Mouse (Mus musculus) ES-E14 (cell line): ENCODE measurements around the gene Sumo3. TPM values are rescaled to one million over a fixed set of nuclear protein-coding genes. Genes with fewer than 3 reads are reported as not detected.

Source experiments
- DNase-seq: peaks from one replicate; pipeline ENCODE4 v3.0.0-alpha.2; 2013; ENCODE audit warnings: low read depth, low spot score
- H3K27ac ChIP-seq: 2 replicates; pipeline ENCODE4 v1.5.1; 2012; ENCODE audit warnings: low read depth, mild to moderate bottlenecking, low read length, moderate library complexity, mixed read lengths; ENCODE audit not compliant: poor library complexity, insufficient read depth, severe bottlenecking
- H3K36me3 ChIP-seq: 2 replicates; pipeline ENCODE4 v1.6.1; 2012; ENCODE audit warnings: mild to moderate bottlenecking, low read length, moderate library complexity, mixed read lengths; ENCODE audit not compliant: control insufficient read depth, poor library complexity, insufficient read depth, severe bottlenecking
- H3K4me1 ChIP-seq, 2 experiments: fragments of 150-350 bp in 1 of 2; sonication (generic) in 1 of 2; 2 replicates each; pipeline ENCODE4 v1.6.1; 2012; ENCODE audit warnings: low read length in 2 of 2, mild to moderate bottlenecking in 1 of 2, mixed read lengths in 1 of 2; ENCODE audit not compliant: control insufficient read depth in 2 of 2, insufficient read depth in 2 of 2, poor library complexity in 1 of 2
- H3K4me3 ChIP-seq, 2 experiments: fragments of 150-350 bp in 1 of 2; sonication (generic) in 1 of 2; 2 replicates each; pipeline ENCODE4 v1.5.1; 2012; ENCODE audit warnings: low read length in 2 of 2, low read depth in 1 of 2, mild to moderate bottlenecking in 1 of 2, mixed read lengths in 1 of 2; ENCODE audit not compliant: insufficient read depth in 1 of 2, poor library complexity in 1 of 2, severe bottlenecking in 1 of 2
- H3K9ac ChIP-seq: 2 replicates; pipeline ENCODE4 v1.6.1; 2012; ENCODE audit warnings: low read depth, mild to moderate bottlenecking, low read length, mixed read lengths; ENCODE audit not compliant: poor library complexity, insufficient read depth, severe bottlenecking
- H3K9me3 ChIP-seq: fragments of 150-350 bp; sonication (generic); 2 replicates; pipeline ENCODE4 v1.6.1; 2012; ENCODE audit warnings: low read depth, mild to moderate bottlenecking, low read length; ENCODE audit not compliant: control insufficient read depth, insufficient read depth
- CHD2 ChIP-seq: IDR thresholded peaks from 2 replicates; pipeline ENCODE4 v1.6.1; 2014; ENCODE audit warnings: mild to moderate bottlenecking, low read depth, low read length, inconsistent platforms
- HCFC1 ChIP-seq: IDR thresholded peaks from 2 replicates; pipeline ENCODE4 v1.6.1; 2012; ENCODE audit warnings: low read length, inconsistent platforms, borderline replicate concordance; ENCODE audit not compliant: insufficient read depth
- MAFK ChIP-seq: IDR thresholded peaks from 2 replicates; pipeline ENCODE4 v1.6.1; 2014; ENCODE audit warnings: mild to moderate bottlenecking, low read depth, low read length, inconsistent platforms; ENCODE audit not compliant: insufficient read depth
- ZC3H11A ChIP-seq: IDR thresholded peaks from 2 replicates; pipeline ENCODE4 v1.6.1; 2012; ENCODE audit warnings: low read depth, mild to moderate bottlenecking, inconsistent platforms, low read length, borderline replicate concordance
- ZNF384 ChIP-seq: IDR thresholded peaks from 2 replicates; pipeline ENCODE4 v1.6.1; 2012; ENCODE audit warnings: low read depth, low read length, inconsistent platforms
- in situ Hi-C, 2 experiments: fragments of 600-800 bp; cut with MboI; formaldehyde crosslinking; loops; one replicate each; pipeline ENCODE4 v1.15.1; 2025; ENCODE audit warnings: low sequenced_read_pairs in 2 of 2, inconsistent platforms in 1 of 2; ENCODE audit not compliant: unreplicated experiment in 2 of 2
- total RNA-seq: library from RNA; depleted of rRNA; stranded (reverse); fragments of 300-350 nt; gene quantifications from 2 replicates; pipeline ENCODE4 v1.2.3, GENCODE M21; 2012; rRNA removed

The Sumo3 gene
- total RNA-seq: 139 and 148 TPM in 2 replicates

GRCm38 (mm10) chr10:77605908-77606826, at the start of gene Sumo3, which contains the start of gene Gm49325:
Gene Sumo3 (plus strand): TSS chr10:77606097.
Gene Gm49325 (plus strand): TSS chr10:77606197.
- in situ Hi-C loops: no loop called here

DNA sequence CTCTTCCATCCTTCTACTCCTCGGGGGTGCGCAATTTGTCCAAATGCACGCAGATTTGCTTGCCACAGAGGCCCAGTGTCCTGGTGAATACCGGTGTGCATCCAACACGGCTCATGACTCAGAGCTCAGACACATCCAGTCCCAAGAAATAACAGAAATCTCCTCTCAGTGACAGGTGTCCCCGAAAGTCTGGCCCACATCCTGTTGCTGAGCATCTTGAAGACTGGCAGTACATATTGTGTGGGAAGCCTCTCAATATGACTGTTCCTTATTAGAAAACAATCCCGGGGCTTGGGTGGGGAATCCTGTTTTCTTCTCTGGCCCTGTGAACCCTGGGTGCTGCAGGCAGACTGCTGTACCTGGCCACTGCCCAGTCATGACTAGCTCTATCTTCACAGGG, 49.3 kb upstream of the Sumo3 start:
- no peaks in the 10 kb centered on the region for H3K4me1 ChIP-seq
- H3K9me3 ChIP-seq: no peaks in the 10 kb centered on the region
- TF ChIP-seq ZNF384 (no peak), CHD2 (no peak), ZC3H11A (no peak), MAFK (no peak), HCFC1 (no peak)
- no peak overlapping the region for H3K4me3 ChIP-seq
- DNase-seq: no peak
- H3K36me3 ChIP-seq: no peaks in the 10 kb centered on the region
- no peak overlapping the region for H3K9ac ChIP-seq
- in situ Hi-C loops: no loop called here
- H3K27ac ChIP-seq: no peak overlapping the region

More at GRCm38 (mm10) chr10:77605908-77606826, at the start of gene Sumo3, which contains the start of gene Gm49325:
- TF ChIP-seq ZNF384 (no peak), HCFC1 (0 out of 2 replicates have a peak, but pooled peaks have one; percentile 12), MAFK (0 out of 2 replicates have a peak, but pooled peaks have one; percentile 17)
- peaks cover 19% of the 10 kb centered on the region for H3K36me3 ChIP-seq
- H3K4me1 ChIP-seq: peaks cover 14 to 46% of the 10 kb centered on the region in 2 experiments
- H3K9me3 ChIP-seq: no peaks in the 10 kb centered on the region
- peak within 1 kb of the TSS; percentile 84 to 87 for H3K4me3 ChIP-seq
- peak within 1 kb of the TSS; percentile 100 for H3K27ac ChIP-seq
- peak within 1 kb of the TSS; percentile 97 for H3K9ac ChIP-seq
- DNase-seq: peak; percentile 79

- TF ChIP-seq MAFK (no peak), ZNF384 (no peak), ZC3H11A (no peak), HCFC1 (no peak), CHD2 (no peak)
- H3K4me3 ChIP-seq: no peak overlapping the region
- H3K27ac ChIP-seq: no peak overlapping the region
- in situ Hi-C loops: no loop called here
- H3K36me3 ChIP-seq: no peaks in the 10 kb centered on the region
- H3K9ac ChIP-seq: no peak overlapping the region
- no peaks in the 10 kb centered on the region for H3K9me3 ChIP-seq
- DNase-seq: no peak
- H3K4me1 ChIP-seq: no peaks in the 10 kb centered on the region
Observed at GRCm38 (mm10) chr10:77557641-77558040, 48.3 kb upstream of the Sumo3 start.

GRCm38 (mm10) chr10:77560090-77560489, 45.8 kb upstream of the Sumo3 start:
- in situ Hi-C loops: no loop called here

More at GRCm38 (mm10) chr10:77560090-77560489, 45.8 kb upstream of the Sumo3 start:
- TF ChIP-seq HCFC1: no peak
- no peak for TF ChIP-seq ZNF384
- no peak for TF ChIP-seq CHD2
- TF ChIP-seq ZC3H11A: no peak
- TF ChIP-seq MAFK: no peak
- H3K9ac ChIP-seq: no peak overlapping the region
- H3K4me1 ChIP-seq: no peaks in the 10 kb centered on the region
- H3K36me3 ChIP-seq: no peaks in the 10 kb centered on the region
- no peak overlapping the region for H3K27ac ChIP-seq
- H3K9me3 ChIP-seq: no peaks in the 10 kb centered on the region
- no peak for DNase-seq
- no peak overlapping the region for H3K4me3 ChIP-seq
